Mouse (Mus musculus) G1E (cell line): ENCODE results near the gene Tmem229b. TPM values are rescaled to one million over a fixed set of nuclear protein-coding genes. Genes with fewer than 3 reads are reported as not detected.
A peak's percentile ranks its signal among the peaks of the same experiment; 100 is the strongest.

Source experiments
- ATAC-seq: 2 replicates; pipeline ENCODE4 v1.8.0; 2016; ENCODE audit warnings: mild to moderate bottlenecking; ENCODE audit not compliant: insufficient number of reproducible peaks, poor library complexity, low FRiP score, severe bottlenecking; ENCODE audit errors: extremely low read depth
- DNase-seq: peaks from one replicate; pipeline ENCODE4 v3.0.0; 2012; ENCODE audit warnings: low spot score
- H3K27me3 ChIP-seq: 2 replicates; pipeline ENCODE4 v1.6.1; 2012; ENCODE audit warnings: mild to moderate bottlenecking, low read length, inconsistent platforms; ENCODE audit not compliant: insufficient read depth
- H3K36me3 ChIP-seq: replicated peaks from 2 replicates; pipeline ENCODE3; 2012; ENCODE audit warnings: mild to moderate bottlenecking, inconsistent platforms
- H3K4me1 ChIP-seq: 2 replicates; pipeline ENCODE4 v1.6.1; 2012; ENCODE audit warnings: low read depth, low read length, inconsistent platforms, mixed read lengths; ENCODE audit not compliant: insufficient read depth
- H3K4me3 ChIP-seq: 2 replicates; pipeline ENCODE4 v1.5.1; 2012; ENCODE audit warnings: low read depth, mild to moderate bottlenecking, inconsistent platforms, low read length, moderate library complexity, mixed read lengths
- H3K9me3 ChIP-seq: replicated peaks from 2 replicates; pipeline ENCODE4 v1.6.1; 2012; ENCODE audit warnings: inconsistent platforms
- CTCF ChIP-seq: IDR thresholded peaks from 2 replicates; pipeline ENCODE4 v1.5.1; 2012; ENCODE audit warnings: low read depth, low read length, inconsistent platforms, mixed read lengths
- GATA1 ChIP-seq: IDR thresholded peaks from 2 replicates; pipeline ENCODE4 v1.6.1; 2012; ENCODE audit warnings: borderline replicate concordance, low read length, inconsistent platforms, mixed read lengths
- GATA2 ChIP-seq: IDR thresholded peaks from 2 replicates; pipeline ENCODE4 v1.6.1; 2012; ENCODE audit warnings: low read depth, low read length, inconsistent platforms, borderline replicate concordance
- POLR2AphosphoS5 ChIP-seq: IDR thresholded peaks from 2 replicates; pipeline ENCODE4 v1.6.1; 2012; ENCODE audit warnings: low read depth, low read length, inconsistent platforms; ENCODE audit not compliant: insufficient replicate concordance
- TAL1 ChIP-seq: conservative IDR thresholded peaks from 2 replicates; pipeline ENCODE4 v1.6.1; 2012; ENCODE audit warnings: low read depth, low read length, inconsistent platforms, mixed read lengths
- polyA plus RNA-seq: library from polyadenylated mRNA; stranded (reverse); fragments of >175 nt; gene quantifications from 2 replicates; pipeline ENCODE4 v1.2.3, GENCODE M21; 2012
- total RNA-seq, 2 experiments: library from RNA; stranded (forward) in 1 of 2; stranded (reverse) in 1 of 2; fragments of 200-1000 nt in 1 of 2; fragments of >200 nt in 1 of 2; fragmentation: Nextera tagmentation in 1 of 2; gene quantifications; 2 replicates each; pipeline ENCODE4 v1.2.3; 2014 to 2017

Tmem229b gene
- total RNA-seq (2014; fragmentation: Nextera tagmentation) (9.4 and 13.7 TPM in 2 replicates), total RNA-seq (2017) (26.6 and 34.8 TPM in 2 replicates), polyA plus RNA-seq (9.5 and 12.4 TPM in 2 replicates)

GRCm38 (mm10) chr12:79007126-79007753 lies at the start of gene Tmem229b:
Gene Tmem229b, minus strand, starts transcription at chr12:79007627.
- H3K4me1 ChIP-seq = peaks cover 15% of the 10 kb centered on the region
- ATAC-seq (no peak), DNase-seq (no peak)

GRCm38 (mm10) chr12:79055276-79055675 lies 47.8 kb upstream of the Tmem229b start:
- no peak for DNase-seq

More at GRCm38 (mm10) chr12:79007126-79007753, at the start of gene Tmem229b:
- no peaks in the 10 kb centered on the region for H3K36me3 ChIP-seq
- H3K27me3 ChIP-seq = peaks cover 78% of the 10 kb centered on the region
- TF ChIP-seq TAL1 (no peak), CTCF (no peak), GATA2 (no peak), GATA1 (no peak), POLR2AphosphoS5 (no peak)
- no peaks in the 10 kb centered on the region for H3K9me3 ChIP-seq
- peak within 1 kb of the TSS; percentile 75 for H3K4me3 ChIP-seq

GRCm38 (mm10) chr12:79052073-79052472 lies 44.6 kb upstream of the Tmem229b start:
- no peak for TF ChIP-seq CTCF
- TF ChIP-seq TAL1 = no peak
- TF ChIP-seq POLR2AphosphoS5 = no peak
- TF ChIP-seq GATA1 = no peak
- no peak for TF ChIP-seq GATA2
- no peak for DNase-seq
- no peak for ATAC-seq
- Histone ChIP-seq H3K9me3 (no peaks in the 10 kb centered on the region), H3K36me3 (no peaks in the 10 kb centered on the region), H3K4me3 (no peak overlapping the region), H3K27me3 (peaks cover 41% of the 10 kb centered on the region), H3K4me1 (no peaks in the 10 kb centered on the region)

More at GRCm38 (mm10) chr12:79055276-79055675, 47.8 kb upstream of the Tmem229b start:
- no peaks in the 10 kb centered on the region for H3K4me1 ChIP-seq
- no peaks in the 10 kb centered on the region for H3K36me3 ChIP-seq
- no peak for ATAC-seq
- no peak for TF ChIP-seq GATA2
- H3K27me3 ChIP-seq = peaks cover 38% of the 10 kb centered on the region
- H3K9me3 ChIP-seq = no peaks in the 10 kb centered on the region
- no peak overlapping the region for H3K4me3 ChIP-seq

GRCm38 (mm10) chr12:79050545-79051212 lies 43.3 kb upstream of the Tmem229b start:
- TF ChIP-seq GATA2 = no peak
- H3K9me3 ChIP-seq = no peaks in the 10 kb centered on the region
- ATAC-seq (no peak), DNase-seq (no peak)
- no peaks in the 10 kb centered on the region for H3K4me1 ChIP-seq
- H3K4me3 ChIP-seq = no peak overlapping the region
- H3K36me3 ChIP-seq = no peaks in the 10 kb centered on the region
- peaks cover 46% of the 10 kb centered on the region for H3K27me3 ChIP-seq

DNA sequence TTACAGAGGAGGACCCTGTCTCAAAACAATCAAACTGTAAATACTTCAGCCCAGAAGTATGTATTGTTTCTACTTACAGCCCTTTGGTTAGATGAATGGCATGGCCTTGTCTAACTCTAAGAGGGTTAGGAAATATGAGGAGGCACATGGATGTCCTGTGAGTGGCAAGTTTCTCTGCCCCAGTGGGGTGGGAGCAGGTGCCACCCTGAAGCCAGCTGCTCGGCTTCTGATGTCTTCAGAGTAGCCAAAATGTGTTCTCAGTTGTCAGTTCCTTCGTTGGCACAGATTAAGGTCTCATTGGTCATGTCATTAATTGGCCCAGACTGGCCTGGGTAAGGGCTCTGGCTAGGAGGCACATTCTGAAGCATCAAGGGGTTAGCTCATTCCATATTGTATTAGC lies 42.4 kb upstream of the Tmem229b start:
- no peak for ATAC-seq
- no peak overlapping the region for H3K4me3 ChIP-seq
- H3K9me3 ChIP-seq = no peaks in the 10 kb centered on the region
- H3K27me3 ChIP-seq = peaks cover 46% of the 10 kb centered on the region
- H3K4me1 ChIP-seq = no peaks in the 10 kb centered on the region
- no peak for DNase-seq
- no peaks in the 10 kb centered on the region for H3K36me3 ChIP-seq
- TF ChIP-seq GATA1 (no peak), POLR2AphosphoS5 (no peak), TAL1 (no peak), GATA2 (no peak)

- no peak for DNase-seq
- no peaks in the 10 kb centered on the region for H3K36me3 ChIP-seq
- TF ChIP-seq POLR2AphosphoS5 = no peak
- no peak for TF ChIP-seq TAL1
- H3K4me3 ChIP-seq = no peak overlapping the region
- no peaks in the 10 kb centered on the region for H3K4me1 ChIP-seq
- no peaks in the 10 kb centered on the region for H3K9me3 ChIP-seq
- peaks cover 42% of the 10 kb centered on the region for H3K27me3 ChIP-seq
- ATAC-seq = no peak
Observed at GRCm38 (mm10) chr12:79048898-79049297, 41.5 kb upstream of the Tmem229b start.

- DNase-seq = no peak
- Histone ChIP-seq H3K4me1 (no peaks in the 10 kb centered on the region), H3K9me3 (no peaks in the 10 kb centered on the region), H3K27me3 (peaks cover 42% of the 10 kb centered on the region), H3K36me3 (no peaks in the 10 kb centered on the region), H3K4me3 (no peak overlapping the region)
- TF ChIP-seq CTCF (no peak), GATA2 (no peak), POLR2AphosphoS5 (no peak), GATA1 (no peak), TAL1 (no peak)
- ATAC-seq = no peak
Observed at GRCm38 (mm10) chr12:79047203-79047602, 39.8 kb upstream of the Tmem229b start.
